17 mouse cellular contexts compared by ENCODE assay signal in genomic region chr13:45402316-45403039, GRCm38 (mm10). TPM values are rescaled to one million over a fixed set of nuclear protein-coding genes. Genes with fewer than 3 reads are reported as not detected.
DNase-seq lines count a peak whose midpoint lies in the region; ATAC-seq and TF ChIP-seq lines count a peak whose summit lies in the region.
"Had no signal": no experiment of that assay in that cellular context is flagged by ENCODE, and none has a peak within 500 bp of the region (broad histone marks: within the 10 kb centered on the region; RNA-seq: fewer than 3 reads in every experiment).

No protein-coding gene starts in this region.

- no peak for DNase-seq in hindbrain, embryonic 10.5 days (ENCODE audit: low spot score)
- DNase-seq in gastrocnemius, postnatal 14 days, result no peak
- no peak for DNase-seq in frontal cortex, postnatal 14 days (ENCODE audit: low spot score in 2 of 2)
- DNase-seq: B cell, adult 2 months; cerebellum, postnatal 36 days; gastrocnemius, adult 2 months; kidney, postnatal 14 days; layer of hippocampus, postnatal 36 days; lung, postnatal 4 days had no signal

- H3K27me3 ChIP-seq in hindbrain, embryonic 10.5 days (ENCODE audit: insufficient read depth, poor library complexity, severe bottlenecking), result 0 out of 2 replicates have a peak, but pooled peaks cover 3% of the 10 kb centered on the region
- no peaks in the 10 kb centered on the region for H3K27me3 ChIP-seq in hindbrain, embryonic 16.5 days (replicated peaks; ENCODE audit: control insufficient read depth, insufficient read depth, low read length)
- no peaks in the 10 kb centered on the region for H3K27me3 ChIP-seq in limb, embryonic 15.5 days
- no peaks in the 10 kb centered on the region for H3K27me3 ChIP-seq in stomach, embryonic 16.5 days (ENCODE audit: control insufficient read depth, insufficient read depth, low read length)
- H3K27me3 ChIP-seq: midbrain, embryonic 13.5 days; stomach, embryonic 15.5 days had no signal

- H3K4me2 ChIP-seq in hindbrain, embryonic 16.5 days (ENCODE audit: low read length), result no peak overlapping the region
- no peak overlapping the region for H3K4me2 ChIP-seq in limb, embryonic 15.5 days
- H3K4me2 ChIP-seq in stomach, embryonic 16.5 days (ENCODE audit: low read depth, low read length), result no peak overlapping the region
- H3K4me2 ChIP-seq: heart, embryonic 11.5 days; midbrain, embryonic 13.5 days; stomach, embryonic 15.5 days had no signal

- intact Hi-C loops in gastrocnemius, postnatal 14 days (cut with DNase I; ENCODE audit: low total_unique reads), result no loop called here

- no peak for TF ChIP-seq POLR2A in embryonic fibroblast, embryonic 13.5 days (IDR thresholded peaks at IDR 0.05; ENCODE audit: low read depth, low read length)

- H3K27ac ChIP-seq in hindbrain, embryonic 10.5 days, result peak overlapping the region; percentile 56; the same call in 1 of the 2 replicates
- no peak overlapping the region for H3K27ac ChIP-seq in hindbrain, embryonic 16.5 days (ENCODE audit: low read depth, low read length)
- H3K27ac ChIP-seq in embryonic fibroblast, embryonic 13.5 days (ENCODE audit: insufficient read depth, low read length), result peak overlapping the region; percentile 62
- H3K27ac ChIP-seq in limb, embryonic 15.5 days, result peak overlapping the region; percentile 57
- peak overlapping the region; percentile 46; the same call in 1 of the 2 replicates for H3K27ac ChIP-seq in stomach, embryonic 16.5 days (ENCODE audit: low read length)
- H3K27ac ChIP-seq: gastrocnemius, adult 2 months; midbrain, embryonic 13.5 days; stomach, embryonic 15.5 days had no signal

- 76% methylated on average over 7 of the region's 7 CpGs for WGBS in hindbrain, embryonic 10.5 days
- 78% methylated on average over 7 of the region's 7 CpGs for WGBS in hindbrain, embryonic 16.5 days
- WGBS in limb, embryonic 15.5 days, result 34% methylated on average over 6 of the region's 7 CpGs
- 70% methylated on average over 6 of the region's 7 CpGs for WGBS in stomach, embryonic 16.5 days

- no peak overlapping the region for H3K9ac ChIP-seq in hindbrain, embryonic 16.5 days (ENCODE audit: low read depth, low read length)
- H3K9ac ChIP-seq in limb, embryonic 15.5 days, result no peak overlapping the region
- no peak overlapping the region for H3K9ac ChIP-seq in stomach, embryonic 16.5 days (ENCODE audit: low read length)
- H3K9ac ChIP-seq: midbrain, embryonic 13.5 days; stomach, embryonic 15.5 days had no signal

- TF ChIP-seq CTCF in embryonic fibroblast, embryonic 13.5 days (IDR thresholded peaks at IDR 0.05; ENCODE audit: borderline replicate concordance, insufficient read depth, low read length), result no peak

- H3K4me3 ChIP-seq in hindbrain, embryonic 10.5 days, result no peak overlapping the region
- H3K4me3 ChIP-seq in hindbrain, embryonic 16.5 days (ENCODE audit: low read length), result no peak overlapping the region
- no peak overlapping the region for H3K4me3 ChIP-seq in embryonic fibroblast, embryonic 13.5 days (ENCODE audit: insufficient read depth, low read length)
- no peak overlapping the region for H3K4me3 ChIP-seq in limb, embryonic 15.5 days
- no peak overlapping the region for H3K4me3 ChIP-seq in stomach, embryonic 16.5 days (replicated peaks; ENCODE audit: low read length)
- H3K4me3 ChIP-seq: gastrocnemius, adult 2 months; midbrain, embryonic 13.5 days; stomach, embryonic 15.5 days had no signal

- no peak for ATAC-seq in hindbrain, embryonic 16.5 days
- ATAC-seq in limb, embryonic 15.5 days (ENCODE audit: insufficient number of reproducible peaks, low FRiP score, low TSS enrichment, low read depth), result no peak
- no peak for ATAC-seq in stomach, embryonic 16.5 days (ENCODE audit: insufficient read depth, low FRiP score)
- no peak for ATAC-seq in frontal cortex, adult (ENCODE audit: low TSS enrichment)
- ATAC-seq: midbrain, embryonic 13.5 days had no signal

- H3K9me3 ChIP-seq in hindbrain, embryonic 10.5 days, result no peaks in the 10 kb centered on the region
- H3K9me3 ChIP-seq in hindbrain, embryonic 16.5 days (ENCODE audit: control insufficient read depth, low read length), result no peaks in the 10 kb centered on the region
- no peaks in the 10 kb centered on the region for H3K9me3 ChIP-seq in limb, embryonic 15.5 days
- H3K9me3 ChIP-seq in stomach, embryonic 16.5 days (replicated peaks; ENCODE audit: control insufficient read depth, low read length), result no peaks in the 10 kb centered on the region
- H3K9me3 ChIP-seq: midbrain, embryonic 13.5 days; stomach, embryonic 15.5 days had no signal

- H3K36me3 ChIP-seq in hindbrain, embryonic 10.5 days, result peaks cover 31% of the 10 kb centered on the region
- peaks cover 9% of the 10 kb centered on the region for H3K36me3 ChIP-seq in hindbrain, embryonic 16.5 days (ENCODE audit: control insufficient read depth, insufficient read depth, low read length)
- H3K36me3 ChIP-seq in limb, embryonic 15.5 days, result peaks cover 36% of the 10 kb centered on the region
- H3K36me3 ChIP-seq in stomach, embryonic 16.5 days (ENCODE audit: control insufficient read depth, insufficient read depth, low read length), result peaks cover 25% of the 10 kb centered on the region

- H3K4me1 ChIP-seq in hindbrain, embryonic 10.5 days (replicated peaks), result peaks cover 37% of the 10 kb centered on the region
- H3K4me1 ChIP-seq in hindbrain, embryonic 16.5 days (ENCODE audit: control insufficient read depth, insufficient read depth, low read depth, low read length), result no peaks in the 10 kb centered on the region
- peaks cover 8% of the 10 kb centered on the region; the same call in 1 of the 2 replicates for H3K4me1 ChIP-seq in embryonic fibroblast, embryonic 13.5 days (ENCODE audit: control insufficient read depth, insufficient read depth, low read length)
- H3K4me1 ChIP-seq in limb, embryonic 15.5 days, result peaks cover 35% of the 10 kb centered on the region
- H3K4me1 ChIP-seq in stomach, embryonic 16.5 days (ENCODE audit: control insufficient read depth, insufficient read depth, low read length), result no peaks in the 10 kb centered on the region
- H3K4me1 ChIP-seq: stomach, embryonic 15.5 days had no signal

RNA-seq across cellular contexts. Expression of gene Mylip, which starts 12.9 kb away (rescaled TPM):
- polyA plus RNA-seq in hindbrain, embryonic 10.5 days (2016; fragmentation: Nextera tagmentation; extraction: Ambion mirVana), result 8.0 and 8.1 TPM in 2 replicates
- polyA plus RNA-seq in hindbrain, embryonic 16.5 days (2015; fragmentation: Nextera tagmentation; extraction: Ambion mirVana), result 7.8 and 9.6 TPM in 2 replicates
- polyA plus RNA-seq in embryonic fibroblast, embryonic 13.5 days (2011; ENCODE audit: insufficient read length, low read depth, missing spikeins), result 16.9 and 37.5 TPM in 2 replicates
- polyA plus RNA-seq in limb, embryonic 15.5 days (2015; fragmentation: Nextera tagmentation; extraction: Ambion mirVana), result 27.4 and 28.2 TPM in 2 replicates
- 10.9 and 12.9 TPM in 2 replicates for polyA plus RNA-seq in stomach, embryonic 16.5 days (2015; fragmentation: Nextera tagmentation; extraction: Ambion mirVana)
- total RNA-seq in gastrocnemius, postnatal 14 days (2021), result 10 to 100 TPM; 12.0 to 21.1 TPM
